In genomic region chr15:32320739-32321138, GRCm38 (mm10) we compare ENCODE assay signal across 9 mouse cellular contexts.
"Had no signal": no experiment of that assay in that cellular context is flagged by ENCODE, and none has a peak within 500 bp of the region (broad histone marks: within the 10 kb centered on the region; RNA-seq: fewer than 3 reads in every experiment).

No protein-coding gene starts in this region.

- H3K4me3 ChIP-seq: intestine, embryonic 15.5 days; kidney, embryonic 15.5 days; limb, embryonic 15.5 days; liver, embryonic 12.5 days; lung, embryonic 15.5 days; midbrain, embryonic 12.5 days had no signal

- H3K36me3 ChIP-seq: intestine, embryonic 15.5 days; kidney, embryonic 15.5 days; limb, embryonic 15.5 days; liver, embryonic 12.5 days; lung, embryonic 15.5 days; midbrain, embryonic 12.5 days had no signal

- DNase-seq: kidney, adult 18-20 months; kidney, postnatal 14 days; thymus, postnatal 4 days had no signal

- H3K27ac ChIP-seq: intestine, embryonic 15.5 days; kidney, embryonic 15.5 days; limb, embryonic 15.5 days; liver, embryonic 12.5 days; lung, embryonic 15.5 days; midbrain, embryonic 12.5 days had no signal

- ATAC-seq: intestine, embryonic 15.5 days; liver, embryonic 12.5 days had no signal

- H3K9me3 ChIP-seq: intestine, embryonic 15.5 days; kidney, embryonic 15.5 days; limb, embryonic 15.5 days; liver, embryonic 12.5 days; lung, embryonic 15.5 days; midbrain, embryonic 12.5 days had no signal

- H3K4me2 ChIP-seq: intestine, embryonic 15.5 days; kidney, embryonic 15.5 days; limb, embryonic 15.5 days; liver, embryonic 12.5 days; lung, embryonic 15.5 days; midbrain, embryonic 12.5 days had no signal

- H3K4me1 ChIP-seq: intestine, embryonic 15.5 days; kidney, embryonic 15.5 days; liver, embryonic 12.5 days; lung, embryonic 15.5 days; midbrain, embryonic 12.5 days had no signal

- H3K27me3 ChIP-seq: intestine, embryonic 15.5 days; kidney, embryonic 15.5 days; limb, embryonic 15.5 days; liver, embryonic 12.5 days; lung, embryonic 15.5 days; midbrain, embryonic 12.5 days had no signal

- H3K9ac ChIP-seq: intestine, embryonic 15.5 days; kidney, embryonic 15.5 days; limb, embryonic 15.5 days; liver, embryonic 12.5 days; lung, embryonic 15.5 days; midbrain, embryonic 12.5 days had no signal
